Mouse (Mus musculus) spleen, embryonic (tissue): ENCODE results near the gene Uspl1.

Experiments
- CTCF ChIA-PET: fragments of 350-600 bp; sonication (Branson Sonifier 250); formaldehyde crosslinking; loops from one replicate; lab custom pipeline; 2022; lab: Charles Lee

The Uspl1 gene

GRCm38 (mm10) chr5:149208776-149209175, 24.6 kb downstream of the Uspl1 start:
- CTCF ChIA-PET, result interaction anchor here (0.5 kb wide), 1 partner anchor 83 kb away, joined by 3 read pairs; no protein-coding TSS in a partner anchor

DNA sequence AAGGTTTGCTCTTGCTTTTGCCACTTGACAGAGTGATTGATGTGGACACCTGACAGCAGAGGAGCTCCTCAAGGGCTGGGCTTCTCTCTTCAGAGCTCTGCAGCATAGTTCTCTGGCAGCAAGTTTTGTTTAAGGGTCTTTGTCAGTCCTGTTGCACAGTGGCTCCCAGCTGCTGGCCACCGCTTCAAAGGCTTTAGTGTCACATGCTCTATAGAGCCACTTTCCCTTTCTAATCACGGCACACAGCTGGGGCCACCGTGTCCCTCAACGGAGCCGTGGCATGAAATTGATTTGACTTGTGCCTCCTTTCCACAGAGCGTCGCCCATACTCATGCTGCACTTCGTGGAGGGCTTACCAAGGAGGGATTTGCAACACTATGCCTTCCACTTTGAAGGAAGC, 25.2 kb downstream of the Uspl1 start:
- CTCF ChIA-PET, result no interaction called here

DNA sequence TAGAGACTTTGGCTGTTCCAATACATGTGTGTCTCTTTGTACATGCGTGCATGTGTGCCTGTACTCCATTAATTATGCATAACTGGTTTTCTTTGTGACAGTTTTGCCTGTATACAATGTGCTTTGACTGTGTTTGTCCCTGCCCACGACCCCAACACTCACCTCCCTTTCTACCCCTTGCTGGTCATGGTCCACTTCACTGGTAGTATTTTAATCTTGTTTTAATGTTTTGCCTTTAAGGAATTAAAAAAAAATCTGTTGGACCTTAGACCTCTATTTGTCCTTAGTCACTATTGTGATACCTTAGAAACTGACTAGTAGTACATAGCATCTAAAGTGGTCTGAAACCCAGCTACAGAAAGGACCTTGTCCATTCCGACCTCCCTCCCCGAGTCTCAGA, 26.9 kb downstream of the Uspl1 start:
- CTCF ChIA-PET, result no interaction called here

DNA sequence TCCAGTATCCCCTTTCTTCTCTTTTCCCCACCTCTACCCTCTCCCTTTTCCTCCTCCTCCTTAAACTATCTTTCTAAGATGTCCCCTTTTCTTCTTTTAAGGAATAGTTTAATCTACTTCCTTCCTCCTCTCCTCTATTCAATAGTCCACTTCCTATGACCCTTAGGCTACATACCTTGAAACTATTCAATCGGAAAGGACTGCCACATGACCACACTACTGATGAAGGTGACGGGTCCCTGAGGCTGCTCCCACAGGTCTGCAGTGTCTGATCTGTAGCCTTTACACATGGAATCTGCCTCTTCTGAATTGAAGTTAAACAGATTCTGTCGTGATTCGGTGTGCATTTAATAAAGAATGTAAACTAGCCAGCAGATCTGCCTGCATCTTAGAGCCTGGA, 28.7 kb downstream of the Uspl1 start:
- CTCF ChIA-PET, result interaction anchor here (0.6 kb wide), 1 partner anchor 54 kb away, joined by 3 read pairs; no protein-coding TSS in a partner anchor

DNA sequence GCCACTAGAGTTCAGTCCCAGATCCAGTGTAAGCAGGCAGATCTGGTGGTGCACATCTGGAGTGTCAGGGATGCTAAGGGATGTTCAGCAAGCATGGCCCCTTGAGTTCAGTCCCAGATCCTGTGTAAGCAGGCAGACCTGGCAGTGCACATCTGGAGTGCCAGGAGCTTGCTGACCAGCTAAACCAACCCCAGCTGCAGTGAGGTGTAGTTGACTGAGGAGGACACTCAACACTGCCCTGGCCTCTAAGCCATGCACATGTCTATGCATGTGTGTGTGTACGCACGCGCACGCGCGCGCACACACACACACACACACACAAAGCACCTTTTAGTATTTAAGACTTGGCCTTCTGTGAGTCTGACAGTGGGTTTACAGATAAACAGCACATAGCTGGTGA, 31.4 kb downstream of the Uspl1 start:
- CTCF ChIA-PET, result interaction anchor here (0.6 kb wide), 1 partner anchor 562 kb away, joined by 3 read pairs; no protein-coding TSS in a partner anchor

GRCm38 (mm10) chr5:149217524-149218357, 33.6 kb downstream of the Uspl1 start:
- CTCF ChIA-PET, result no interaction called here

- CTCF ChIA-PET, result no interaction called here
These were observed 35.3 kb downstream of the Uspl1 start for GRCm38 (mm10) chr5:149219493-149219892.

- CTCF ChIA-PET, result no interaction called here
These were observed 37.2 kb downstream of the Uspl1 start for GRCm38 (mm10) chr5:149221355-149221754.

- CTCF ChIA-PET, result interaction anchor here (0.6 kb wide), 1 partner anchor 144 kb away, joined by 4 read pairs; no protein-coding TSS in a partner anchor
These were observed 40.5 kb downstream of the Uspl1 start for GRCm38 (mm10) chr5:149224666-149225065.

GRCm38 (mm10) chr5:149228700-149229618, 44.8 kb downstream of the Uspl1 start:
- CTCF ChIA-PET, result interaction anchor here (0.7 kb wide), 1 partner anchor 58 kb away, joined by 5 read pairs; no protein-coding TSS in a partner anchor

DNA sequence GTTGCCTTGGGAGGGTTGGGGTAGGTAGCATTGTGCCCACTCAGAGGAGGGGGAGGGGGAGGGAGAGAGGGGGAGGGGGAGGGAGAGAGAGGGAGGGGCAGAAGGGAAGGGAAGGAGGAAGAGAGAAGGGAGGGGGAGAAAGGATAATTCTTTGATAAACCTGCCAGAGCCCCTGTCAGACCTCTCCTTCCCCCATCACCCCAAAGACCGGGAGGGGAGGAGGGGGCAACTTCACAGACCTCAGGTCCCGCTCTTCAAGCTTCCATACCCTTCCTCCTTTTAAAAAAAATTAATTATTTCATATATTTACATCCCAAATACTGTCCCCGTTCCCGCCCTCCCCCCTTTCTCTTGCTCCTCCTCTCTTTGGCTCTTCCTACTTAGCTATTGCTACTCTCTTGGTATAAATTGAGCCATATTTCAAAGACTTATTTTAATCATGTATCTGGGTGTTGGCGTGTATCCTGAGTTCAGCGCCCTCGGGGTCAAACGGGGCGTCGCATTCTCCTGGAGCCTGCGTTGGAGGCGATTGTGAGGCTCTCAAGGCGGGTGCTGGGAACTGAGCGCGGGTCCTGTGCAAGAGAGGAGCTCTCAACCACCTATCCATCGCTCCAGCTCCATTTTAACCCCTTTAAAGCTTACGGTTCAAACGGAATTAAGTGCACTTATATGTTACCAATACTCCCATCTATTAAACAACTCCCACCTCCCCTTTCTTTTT, 45.6 kb downstream of the Uspl1 start:
- CTCF ChIA-PET, result no interaction called here

- CTCF ChIA-PET, result no interaction called here
These were observed 50.9 kb downstream of the Uspl1 start for GRCm38 (mm10) chr5:149235002-149235401.

DNA sequence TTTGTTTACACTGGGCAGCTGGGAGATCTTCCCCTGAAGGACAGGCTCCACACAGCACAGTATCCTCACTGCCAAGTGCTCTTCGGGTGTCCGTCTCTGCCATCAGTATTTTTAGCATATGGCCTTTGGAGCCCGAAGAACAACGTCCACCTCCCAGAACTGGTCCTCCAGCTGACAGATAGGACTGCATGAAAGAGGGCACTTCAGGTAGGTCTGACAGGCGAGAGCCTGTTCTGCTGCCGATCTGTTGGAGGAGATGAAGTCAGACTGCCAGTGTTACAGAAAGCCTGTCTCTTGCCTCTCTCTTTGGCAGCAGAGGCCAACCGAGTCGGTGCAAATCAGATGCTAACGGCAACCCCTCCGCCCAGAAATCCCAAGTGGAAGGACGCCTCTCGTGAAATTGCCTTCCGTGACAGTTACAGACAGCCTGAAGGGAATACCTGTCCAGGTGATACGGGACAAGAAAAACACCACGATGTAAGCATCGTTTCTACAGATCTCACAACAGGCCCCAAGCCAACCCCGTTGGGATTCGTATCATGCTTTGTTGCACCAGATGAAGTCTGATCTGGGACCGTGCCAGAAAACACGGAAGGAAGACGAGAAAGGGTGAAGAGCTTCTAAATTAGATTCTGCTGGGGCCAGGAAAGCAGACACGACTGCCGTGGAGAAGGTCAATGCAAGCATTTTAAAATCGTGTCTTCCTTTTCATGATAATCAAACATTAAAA, 53.2 kb downstream of the Uspl1 start:
- CTCF ChIA-PET, result no interaction called here

DNA sequence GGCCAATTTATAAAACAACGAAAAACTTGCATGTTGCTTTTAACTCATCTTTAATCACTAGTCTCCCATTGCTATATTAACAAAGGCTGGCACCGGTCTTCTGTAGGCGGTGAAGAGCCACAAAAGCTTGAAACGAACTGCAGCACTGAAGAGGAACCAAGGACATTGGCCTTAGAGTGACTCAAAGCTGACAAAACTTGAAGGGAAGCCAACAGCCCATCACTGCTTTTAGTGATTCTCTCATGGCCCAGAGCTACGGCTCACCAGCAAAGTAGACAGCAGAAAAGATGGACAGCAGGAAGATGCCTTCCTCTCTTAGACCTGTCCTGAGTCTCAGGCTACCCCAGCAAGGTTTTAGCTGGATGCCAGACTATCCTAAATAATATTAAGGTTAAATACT, 58.3 kb downstream of the Uspl1 start:
- CTCF ChIA-PET, result interaction anchor here (0.7 kb wide), 1 partner anchor 454 kb away, joined by 3 read pairs; no protein-coding TSS in a partner anchor

GRCm38 (mm10) chr5:149243053-149243452, 58.9 kb downstream of the Uspl1 start:
- CTCF ChIA-PET, result no interaction called here

GRCm38 (mm10) chr5:149245391-149245964, 61.3 kb downstream of the Uspl1 start:
- CTCF ChIA-PET, result interaction anchor here (0.5 to 1.1 kb wide), 3 partner anchors 16 to 1449 kb away, joined by 3 to 8 read pairs (median 3); no protein-coding TSS in a partner anchor

GRCm38 (mm10) chr5:149245965-149246470, 61.9 kb downstream of the Uspl1 start:
- CTCF ChIA-PET, result interaction anchor here (0.5 to 1.1 kb wide), 3 partner anchors 16 to 1449 kb away, joined by 3 to 8 read pairs (median 3); no protein-coding TSS in a partner anchor

DNA sequence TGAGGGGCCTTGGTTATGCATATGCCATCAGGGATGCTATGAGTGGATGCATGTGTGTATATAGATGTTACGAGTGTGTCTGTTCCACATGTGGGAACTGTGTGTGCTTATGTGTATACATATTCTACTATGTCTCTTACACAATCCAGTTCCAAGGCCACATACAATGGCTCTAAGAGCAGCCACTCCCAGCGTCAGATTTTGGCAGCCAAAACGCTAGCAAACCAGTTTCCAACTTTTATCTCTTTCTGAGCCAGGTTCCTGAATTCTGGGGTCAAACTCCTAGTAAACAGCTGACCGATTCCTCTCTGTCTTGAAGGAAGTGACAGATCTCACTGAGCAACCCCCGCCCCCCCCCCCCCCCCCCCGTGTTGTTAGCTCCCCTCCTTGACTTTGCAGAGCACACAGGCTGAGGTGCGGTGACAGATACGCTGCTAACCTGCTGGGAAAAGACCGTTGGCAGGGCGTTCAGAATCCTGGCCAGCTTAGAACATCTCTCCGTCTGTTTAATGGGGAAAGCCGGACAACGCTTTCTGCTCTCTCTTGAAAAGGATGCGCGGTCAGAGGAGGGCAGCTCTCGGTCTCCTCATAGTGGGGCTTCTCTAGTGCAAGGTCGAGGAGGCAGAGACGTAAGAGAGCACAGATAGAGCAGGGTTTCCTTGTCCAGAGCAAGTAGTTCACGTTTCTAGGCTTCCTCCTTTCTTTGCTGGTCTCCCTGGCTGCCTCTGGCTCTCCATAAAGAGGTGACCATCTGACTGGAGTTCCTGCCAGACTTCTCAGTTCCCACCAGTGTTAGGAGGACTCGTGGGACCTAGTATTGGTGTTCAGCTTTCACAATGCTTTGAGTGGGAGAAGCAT, 63.1 kb downstream of the Uspl1 start:
- CTCF ChIA-PET, result no interaction called here

DNA sequence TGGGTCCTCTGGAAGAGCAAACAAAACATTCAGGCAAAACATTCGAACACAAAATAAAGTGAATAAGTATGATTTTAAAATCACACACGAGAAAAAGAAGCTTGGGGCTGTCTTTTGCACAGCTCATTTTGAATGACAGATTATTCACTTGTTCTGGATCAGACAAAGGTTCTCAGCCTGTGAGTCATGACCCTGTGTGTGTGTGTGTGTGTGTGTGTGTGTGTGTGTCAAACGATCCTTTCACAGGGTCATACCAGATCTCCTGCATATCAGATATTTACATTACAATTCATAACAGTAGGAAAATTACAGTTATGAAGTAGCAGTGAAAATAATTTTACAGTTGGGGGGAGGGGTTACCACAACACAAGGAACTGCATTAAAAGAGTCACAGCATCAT, 68.2 kb downstream of the Uspl1 start:
- CTCF ChIA-PET, result no interaction called here
